Comparison of ENCODE assay signal across 8 mouse cellular contexts in the genomic region with DNA sequence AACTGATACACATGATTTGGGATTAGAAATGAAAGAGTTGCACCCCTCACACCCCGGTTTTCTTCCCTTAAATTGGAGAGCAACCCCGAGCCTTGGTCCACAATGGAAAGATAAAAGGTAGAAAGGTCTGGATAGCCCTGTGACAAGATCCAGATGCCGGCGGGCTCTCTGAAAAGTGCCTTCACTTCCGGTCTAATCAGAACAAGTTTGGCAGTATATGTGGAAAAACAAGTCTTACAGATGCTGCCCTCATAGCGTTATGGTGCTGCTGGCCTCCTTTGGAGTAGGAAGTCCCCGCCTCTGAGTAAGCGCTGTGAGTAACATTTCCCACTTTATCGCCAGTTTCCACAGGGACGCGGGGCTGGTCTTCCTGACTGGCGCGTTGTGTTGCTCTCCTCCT. TPM values are rescaled to one million over a fixed set of nuclear protein-coding genes. Genes with fewer than 3 reads are reported as not detected.
A peak's percentile ranks its signal among the peaks of the same experiment; 100 is the strongest.
DNase-seq lines count a peak whose midpoint lies in the region; ATAC-seq and TF ChIP-seq lines count a peak whose summit lies in the region.

No protein-coding gene starts in this region.

- ATAC-seq in lung, postnatal 0 days, result 0 out of 2 replicates have a peak, but pooled peaks have one; percentile 21

- no peak overlapping the region; the same call in 1 of the 2 replicates for H3K9ac ChIP-seq in heart, adult 2 months (ENCODE audit: low read depth, low read length)
- H3K9ac ChIP-seq in lung, postnatal 0 days (replicated peaks; ENCODE audit: low read depth), result peak overlapping the region; percentile 79; the same call in 1 of the 2 replicates

- H3K4me1 ChIP-seq in kidney, adult 2 months (ENCODE audit: control insufficient read depth, insufficient read depth, low read length), result peaks cover 6% of the 10 kb centered on the region; the same call in 1 of the 2 replicates
- peaks cover 10% of the 10 kb centered on the region for H3K4me1 ChIP-seq in heart, adult 2 months (ENCODE audit: control insufficient read depth, insufficient read depth, low read length)
- peaks cover 11% of the 10 kb centered on the region; the same call in 1 of the 2 replicates for H3K4me1 ChIP-seq in lung, postnatal 0 days (ENCODE audit: insufficient read depth, low read depth, low read length)

- H3K4me2 ChIP-seq in lung, postnatal 0 days (replicated peaks; ENCODE audit: low read depth, low read length), result peak overlapping the region; percentile 82

- no peaks in the 10 kb centered on the region for H3K36me3 ChIP-seq in kidney, adult 2 months (ENCODE audit: control insufficient read depth, insufficient read depth, low read length)
- no peaks in the 10 kb centered on the region; the same call in 1 of the 2 replicates for H3K36me3 ChIP-seq in heart, adult 2 months (ENCODE audit: control insufficient read depth, insufficient read depth, low read length)
- H3K36me3 ChIP-seq in lung, postnatal 0 days (ENCODE audit: insufficient read depth, low read length), result no peaks in the 10 kb centered on the region

- 10% methylated on average over 13 of the region's 13 CpGs for WGBS in kidney, adult 2 months
- 2% methylated on average over 13 of the region's 13 CpGs for WGBS in heart, adult 2 months
- WGBS in lung, postnatal 0 days, result under 1% methylated on average over 13 of the region's 13 CpGs

- H3K9me3 ChIP-seq in lung, postnatal 0 days (ENCODE audit: low read length), result no peaks in the 10 kb centered on the region

- peak overlapping the region; percentile 43; the same call in 1 of the 2 replicates for H3K27ac ChIP-seq in kidney, adult 2 months (ENCODE audit: insufficient read depth, low read depth, low read length)
- peak overlapping the region; percentile 88 for H3K27ac ChIP-seq in heart, adult 2 months
- peak overlapping the region; percentile 84 for H3K27ac ChIP-seq in lung, postnatal 0 days (ENCODE audit: low read length)

- H3K27me3 ChIP-seq in kidney, adult 2 months (replicated peaks; ENCODE audit: control insufficient read depth, insufficient read depth, low read length), result no peaks in the 10 kb centered on the region
- H3K27me3 ChIP-seq in heart, adult 2 months (ENCODE audit: control insufficient read depth, insufficient read depth, low read length), result no peaks in the 10 kb centered on the region
- H3K27me3 ChIP-seq in lung, postnatal 0 days (replicated peaks; ENCODE audit: insufficient read depth, low read length), result no peaks in the 10 kb centered on the region

- DNase-seq in kidney, adult 2 months, result peak; percentile 41
- DNase-seq in kidney, adult 8-10 months, result no peak
- DNase-seq in adrenal gland, postnatal 36 days, result peak; percentile 48 to 53
- peak; percentile 54 to 65 for DNase-seq in heart, adult 2 months
- DNase-seq in kidney, adult 9 months, result peak; percentile 27
- DNase-seq in lung, postnatal 0 days (ENCODE audit: low spot score), result peak; percentile 83
- DNase-seq in spleen, adult 12 weeks (ENCODE audit: low spot score), result no peak
- DNase-seq in yolk sac, embryonic 10.5 days (ENCODE audit: low spot score), result no peak

- TF ChIP-seq POLR2A in kidney, adult 2 months (IDR thresholded peaks at IDR 0.05; ENCODE audit: low read depth, low read length), result no peak
- no peak for TF ChIP-seq POLR2A in heart, adult 2 months (IDR thresholded peaks at IDR 0.05; ENCODE audit: insufficient read depth, low read depth, low read length)

- peak overlapping the region; percentile 4 for H3K4me3 ChIP-seq in kidney, adult 2 months (ENCODE audit: insufficient read depth, low read depth, low read length)
- H3K4me3 ChIP-seq in heart, adult 2 months, result peak overlapping the region; percentile 98
- peak overlapping the region; percentile 65 for H3K4me3 ChIP-seq in lung, postnatal 0 days (ENCODE audit: low read depth, low read length)

- intact Hi-C loops in heart, adult 2 months (cut with DNase I), result loop anchor here (10.0 kb wide), 1 partner anchor 490 kb away; the partner anchor contains the start of gene Ptar1

- TF ChIP-seq CTCF in kidney, adult 2 months (conservative IDR thresholded peaks at IDR 0.05; ENCODE audit: insufficient read depth, insufficient read length, low read depth, low read length), result no peak
- TF ChIP-seq CTCF in heart, adult 2 months (IDR thresholded peaks at IDR 0.05), result no peak
- no peak for TF ChIP-seq CTCF in lung, postnatal 0 days (IDR thresholded peaks at IDR 0.05)

- H3K79me2 ChIP-seq in heart, adult 2 months (replicated peaks; ENCODE audit: control insufficient read depth, insufficient read depth, low read length), result peaks cover 2% of the 10 kb centered on the region; the same call in 1 of the 2 replicates

- no peak for TF ChIP-seq EP300 in heart, adult 2 months (IDR thresholded peaks at IDR 0.05; ENCODE audit: insufficient read depth, low read depth, low read length)
- no peak for TF ChIP-seq EP300 in lung, postnatal 0 days (IDR thresholded peaks at IDR 0.05)

RNA-seq across cellular contexts. Expression of gene Tjp2, which starts 49.9 kb away (rescaled TPM):
- polyA plus RNA-seq in kidney, adult 2 months (2012; rRNA removed), result 13.0 and 13.4 TPM in 2 replicates
- 10 to 100 TPM in 1 of 2 experiments, 1 to 10 TPM in 1; 7.7 to 12.2 TPM for total RNA-seq in adrenal gland, postnatal 36 days (2021)
- total RNA-seq in heart, adult 2 months (2021), result 10 to 100 TPM; 16.1 to 19.2 TPM
- 7.9 and 10.2 TPM in 2 replicates for polyA plus RNA-seq in heart, adult 2 months (2012; rRNA removed)
- polyA plus RNA-seq in lung, postnatal 0 days (2015; fragmentation: Nextera tagmentation; extraction: Ambion mirVana), result 37.8 and 48.3 TPM in 2 replicates

Comparison
In these comparisons a context has a peak if more than half of its experiments do, and no peak if none do; other contexts are left out.
1. DNase-seq: peak in kidney, adult 2 months (single experiment), adrenal gland, postnatal 36 days (2 of 2), heart, adult 2 months (2 of 2), kidney, adult 9 months (single experiment) and lung, postnatal 0 days (single experiment); none in kidney, adult 8-10 months (0 of 2), spleen, adult 12 weeks (single experiment) and yolk sac, embryonic 10.5 days (single experiment).
2. H3K4me3 ChIP-seq: peak in every context shown above with its lines; median percentile 98 in heart, adult 2 months; 65 in lung, postnatal 0 days; 4 in kidney, adult 2 months.
3. Peak in every context shown above with its lines, with median percentiles within 50 percentile points of each other: H3K27ac ChIP-seq.